Mouse (Mus musculus): ENCODE results near the gene Camta1. TPM values are rescaled to one million over a fixed set of nuclear protein-coding genes. Genes with fewer than 3 reads are reported as not detected.

The Camta1 gene
- total RNA-seq, 2 experiments from 2014 or later, result 2.9 to 70.2 TPM

DNA sequence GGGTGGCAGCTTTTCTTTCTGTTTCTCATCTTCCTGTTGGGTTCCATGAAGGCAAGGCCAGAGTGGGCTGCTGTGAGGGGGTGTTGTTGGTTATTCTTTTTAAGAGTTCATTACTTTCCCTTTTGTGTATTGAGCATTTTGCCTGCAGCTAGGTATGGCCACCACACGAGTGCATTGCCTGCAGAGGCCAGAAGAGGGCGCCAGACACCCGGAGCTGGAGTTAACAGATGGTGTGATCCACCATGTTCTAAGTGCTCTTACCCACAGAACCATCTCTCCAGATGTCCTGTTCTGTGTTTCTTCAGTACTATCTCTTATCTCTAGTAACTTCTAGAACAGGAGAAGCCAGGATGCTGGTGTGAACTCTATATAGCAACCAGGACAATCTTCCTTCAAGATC is 629.6 kb downstream of the Camta1 start:
- ATAC-seq (ENCODE audit: poor library complexity, severe bottlenecking), result no peak

DNA sequence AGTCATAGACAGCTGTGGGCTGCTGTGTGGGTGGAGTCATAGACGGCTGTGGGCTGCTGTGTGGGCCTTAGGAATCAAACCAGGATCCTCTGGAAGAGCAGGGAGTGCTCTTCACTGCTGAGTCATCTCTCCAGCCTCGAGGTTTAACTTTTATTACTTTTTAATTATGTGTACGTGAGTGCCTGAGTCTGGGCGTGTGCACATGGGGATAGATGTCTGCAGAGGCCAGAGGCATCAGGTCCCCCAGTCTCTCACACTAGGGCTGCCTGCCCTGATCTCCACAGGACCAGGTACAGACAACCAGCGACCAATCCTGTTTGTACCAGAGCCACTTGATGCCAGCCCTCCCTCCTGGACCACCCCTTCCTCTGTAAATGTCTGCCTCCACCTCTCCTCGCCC is 632.6 kb downstream of the Camta1 start:
- no peak for ATAC-seq (ENCODE audit: poor library complexity, severe bottlenecking)

DNA sequence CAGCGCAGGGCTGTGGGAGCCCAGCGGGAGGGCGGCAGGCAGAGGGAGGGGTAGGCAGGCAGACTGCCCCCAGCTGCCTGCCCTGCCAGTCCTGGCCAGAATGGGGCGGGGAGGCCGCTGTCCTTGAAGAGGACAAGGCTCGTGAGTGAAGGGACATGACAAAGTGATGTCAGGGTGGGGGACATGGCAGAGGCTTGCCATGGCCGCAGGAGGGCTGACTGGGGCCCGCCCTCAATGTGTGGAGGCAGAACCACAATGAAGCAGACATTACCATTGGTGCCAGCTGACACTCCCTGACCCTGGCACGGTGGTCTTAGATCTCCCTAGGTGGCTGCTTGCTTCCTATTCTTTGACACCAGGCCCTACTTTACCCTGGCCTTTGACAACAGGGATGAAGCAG is 635.2 kb downstream of the Camta1 start:
- ATAC-seq (ENCODE audit: poor library complexity, severe bottlenecking), result no peak

DNA sequence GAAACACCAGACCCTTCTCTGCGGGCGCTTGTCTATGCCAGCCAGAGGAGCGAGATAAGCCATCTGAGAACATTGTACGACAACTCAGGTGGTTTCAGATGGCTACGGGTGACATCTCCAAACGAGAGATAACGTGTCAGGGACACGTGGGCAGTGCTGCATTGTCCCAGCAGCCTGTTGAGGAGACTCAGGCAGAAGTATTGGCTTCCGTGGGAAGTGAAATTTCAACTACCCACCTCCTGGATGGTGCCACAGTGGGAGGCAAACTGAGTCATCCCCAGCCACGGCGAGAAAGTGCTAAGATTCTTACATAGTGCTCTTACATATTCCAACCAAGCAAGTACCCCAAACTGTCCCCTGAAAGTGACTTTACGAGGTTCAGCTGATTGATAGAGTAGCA is 637.7 kb downstream of the Camta1 start:
- ATAC-seq (ENCODE audit: poor library complexity, severe bottlenecking), result no peak

DNA sequence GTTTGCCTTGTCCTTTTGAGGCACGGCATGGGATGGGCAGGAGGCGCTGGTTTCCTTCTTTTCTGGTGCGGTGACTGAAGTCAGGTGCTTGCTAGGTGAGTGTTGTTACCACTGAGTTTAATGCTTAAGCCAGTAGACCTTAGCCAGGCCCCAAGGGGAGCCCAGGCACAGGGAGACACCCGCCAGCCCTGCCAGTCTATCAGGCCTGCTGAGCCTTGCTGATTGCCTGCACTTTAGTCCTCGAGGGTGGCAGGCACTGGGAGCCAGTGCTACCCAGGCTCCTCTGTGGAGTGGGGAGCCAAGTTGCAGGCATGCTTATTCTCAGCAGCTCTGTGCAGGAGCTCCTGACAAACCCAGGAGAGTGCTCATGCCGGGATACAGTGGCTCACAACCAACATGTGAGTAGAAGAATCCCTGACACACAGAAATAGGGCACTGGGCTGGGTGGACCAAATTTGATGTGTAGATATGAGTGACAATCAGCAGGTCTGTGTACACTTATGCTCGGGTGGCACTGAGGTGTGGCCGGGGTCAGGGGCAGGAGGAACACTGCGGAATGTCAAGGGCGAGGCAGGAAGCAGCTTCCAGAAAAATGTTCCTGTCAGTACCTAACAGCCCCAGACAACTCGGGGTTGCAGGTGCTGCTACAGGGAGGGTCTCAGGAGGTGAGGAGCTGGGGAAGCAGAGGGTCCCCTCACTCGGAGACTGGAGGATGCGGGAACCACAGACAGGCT is 638.2 kb downstream of the Camta1 start:
- ATAC-seq (ENCODE audit: poor library complexity, severe bottlenecking), result no peak

DNA sequence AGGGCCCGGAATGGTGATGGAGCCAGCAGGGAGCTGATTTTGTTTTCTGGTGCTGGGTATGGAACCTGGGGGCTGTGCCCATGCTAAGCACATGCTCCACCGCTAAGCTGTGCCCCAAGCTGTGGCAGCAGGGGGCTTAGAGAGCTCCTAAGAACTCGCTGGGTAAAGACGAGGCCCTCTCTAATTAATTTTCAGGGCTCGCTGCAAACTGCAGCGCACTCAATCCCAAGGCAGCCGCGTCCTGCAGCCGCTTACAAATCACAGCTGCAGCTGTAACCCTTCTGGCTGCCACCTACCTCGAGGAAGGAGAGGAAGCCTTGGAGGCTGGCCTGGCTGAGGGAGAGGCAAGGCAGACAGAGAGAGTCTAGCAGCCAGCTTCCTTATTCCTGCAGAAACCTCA is 639.0 kb downstream of the Camta1 start:
- ATAC-seq (ENCODE audit: poor library complexity, severe bottlenecking), result no peak

DNA sequence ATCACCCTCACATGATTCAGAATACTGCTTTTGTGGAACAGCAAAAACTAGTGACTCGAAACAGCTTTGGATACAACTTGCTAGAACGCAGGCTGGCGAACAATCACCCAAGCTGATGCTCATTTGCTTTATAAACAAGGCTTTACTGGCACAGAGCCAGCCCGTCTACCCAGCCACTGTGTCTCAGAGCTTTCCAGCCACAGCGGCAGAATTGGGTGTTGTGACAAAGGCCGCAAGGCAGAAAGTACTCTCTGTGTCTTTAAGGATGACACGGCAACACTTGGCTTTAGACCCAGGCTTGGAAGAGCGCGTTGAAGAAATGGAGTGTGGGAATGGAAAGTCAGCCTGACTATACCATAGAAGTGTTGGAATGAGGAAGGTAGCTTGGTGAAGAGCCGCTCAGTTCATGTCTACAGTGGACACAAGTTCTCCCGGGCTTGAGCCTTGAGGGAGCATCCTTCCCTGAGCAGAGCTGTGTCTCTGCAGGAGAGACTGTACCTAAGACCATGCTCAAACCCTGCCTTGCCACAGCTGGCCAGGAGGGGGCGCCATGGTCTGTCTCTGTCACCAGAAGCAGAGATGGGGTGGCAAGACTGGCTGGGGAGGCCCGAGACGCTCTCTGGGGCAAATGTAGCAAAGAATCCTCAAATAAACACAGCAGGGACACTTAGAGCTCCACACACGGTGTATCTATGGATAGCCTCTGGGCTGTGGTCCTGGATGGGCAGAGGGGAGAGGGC is 645.0 kb downstream of the Camta1 start:
- ATAC-seq (ENCODE audit: poor library complexity, severe bottlenecking), result no peak

DNA sequence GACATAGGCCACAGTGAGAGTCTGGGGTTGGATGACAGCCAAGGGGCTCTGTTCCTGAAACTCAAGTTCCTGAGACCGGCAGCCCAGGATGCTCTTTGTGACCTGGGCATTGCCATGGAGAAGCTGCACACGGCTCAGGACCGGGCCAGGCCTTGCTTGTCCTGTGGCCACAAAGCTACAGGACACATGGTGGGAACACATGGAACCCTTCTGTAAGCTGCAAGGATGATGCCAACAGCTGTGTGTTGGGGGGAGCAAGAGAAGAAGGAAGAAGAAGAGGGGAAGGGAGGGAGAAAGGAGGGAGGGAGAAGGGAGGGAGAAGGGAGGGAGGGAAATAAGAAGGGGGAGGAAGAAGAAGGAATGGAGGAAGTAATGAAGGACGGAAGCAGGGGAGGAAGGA is 645.8 kb downstream of the Camta1 start:
- no peak for ATAC-seq (ENCODE audit: poor library complexity, severe bottlenecking)

DNA sequence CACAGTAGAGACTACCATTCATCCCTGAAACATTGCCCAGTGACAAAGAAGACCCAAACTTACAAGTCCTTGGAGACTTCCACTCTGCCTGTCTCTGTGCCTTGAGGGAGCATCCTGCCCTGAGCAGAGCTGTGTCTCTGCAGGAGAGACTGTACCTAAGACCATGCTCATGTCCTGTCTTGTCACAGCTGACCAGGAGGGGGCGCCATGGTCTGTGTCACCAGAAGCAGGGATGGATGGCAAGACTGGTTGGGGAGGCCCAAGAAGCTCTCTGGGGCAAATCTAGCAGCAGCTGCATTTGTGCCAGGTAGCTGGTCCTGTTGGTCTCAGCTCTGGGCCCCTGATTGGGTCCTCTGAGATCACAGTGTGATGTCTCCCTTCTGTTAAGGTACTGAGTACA is 646.5 kb downstream of the Camta1 start:
- no peak for ATAC-seq (ENCODE audit: poor library complexity, severe bottlenecking)

DNA sequence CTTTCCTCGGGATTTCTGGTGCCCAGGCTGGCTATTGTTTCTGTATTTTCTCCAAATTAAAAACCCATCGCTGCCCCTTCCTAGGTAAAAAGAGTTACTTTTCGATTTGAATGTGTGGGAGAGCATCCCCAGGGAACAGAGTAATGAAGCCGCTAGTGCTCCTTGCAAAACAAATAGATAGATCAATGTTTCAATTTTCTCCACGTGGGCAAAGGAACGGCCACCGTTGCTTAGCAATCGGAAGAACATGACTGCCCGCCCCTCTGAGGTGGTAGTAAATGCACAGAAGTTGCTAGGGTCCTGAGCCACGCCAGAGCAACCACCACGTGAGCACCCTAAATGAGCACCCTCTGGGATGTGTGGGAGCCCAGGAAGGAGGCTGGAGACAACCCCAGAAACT is 648.2 kb downstream of the Camta1 start:
- no peak for ATAC-seq (ENCODE audit: poor library complexity, severe bottlenecking)

DNA sequence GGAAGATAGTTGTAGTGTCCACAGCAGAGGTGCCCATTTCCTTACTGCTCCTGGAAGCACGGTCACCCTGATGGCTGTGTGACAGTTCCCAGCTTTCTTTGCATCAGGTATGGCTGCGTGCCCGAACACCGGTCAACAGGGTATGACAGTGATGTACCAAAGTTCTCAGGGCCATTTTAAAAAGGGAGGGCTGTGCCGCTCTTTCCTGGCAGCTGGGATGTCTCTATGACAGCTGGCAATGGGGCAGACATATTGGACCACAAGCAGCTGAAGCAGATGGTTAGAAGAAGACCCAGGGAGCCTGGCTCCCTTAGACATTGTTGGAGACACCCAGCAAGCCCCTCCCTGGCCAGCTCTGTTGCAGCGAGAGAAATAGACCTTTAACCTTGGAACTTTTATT is 649.7 kb downstream of the Camta1 start:
- ATAC-seq (ENCODE audit: poor library complexity, severe bottlenecking), result no peak

DNA sequence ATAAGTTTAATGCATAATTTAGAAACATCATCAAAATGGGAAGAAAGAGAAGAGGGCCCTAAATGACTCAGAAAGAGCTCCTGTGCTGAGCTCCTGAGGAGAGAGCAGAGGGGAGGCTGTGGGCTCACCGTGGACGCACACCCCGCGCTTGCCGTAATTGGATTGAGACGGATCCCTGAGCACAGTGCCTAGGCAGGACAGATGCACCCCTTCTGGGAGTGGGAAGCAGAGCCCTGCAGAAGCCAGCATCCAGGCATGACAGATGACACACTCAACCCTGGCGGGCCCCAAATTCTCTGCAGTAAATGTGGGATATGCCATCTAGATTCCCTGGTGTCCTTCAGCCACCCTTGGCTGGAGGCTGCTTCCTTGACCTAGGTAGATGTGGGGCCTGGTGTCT is 654.1 kb downstream of the Camta1 start:
- ATAC-seq (ENCODE audit: poor library complexity, severe bottlenecking), result no peak

DNA sequence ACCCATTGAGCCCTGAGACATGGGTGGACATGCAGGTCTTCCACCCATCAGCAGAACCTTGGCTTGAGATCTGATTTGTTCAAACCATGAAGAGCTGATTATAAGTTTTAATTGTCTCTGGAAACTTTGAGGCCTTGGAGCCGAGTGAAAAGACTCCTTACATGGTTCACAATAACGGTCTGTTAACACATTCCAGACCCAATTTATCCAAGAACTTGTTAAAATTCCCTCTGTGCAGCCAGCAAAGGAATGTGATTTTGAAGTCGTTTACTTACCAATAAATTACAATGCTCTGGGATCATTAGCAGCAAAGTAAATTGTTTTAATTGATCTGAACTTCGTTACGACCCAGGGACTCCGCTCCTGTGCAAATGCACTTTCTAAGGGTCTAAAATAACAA is 658.8 kb downstream of the Camta1 start:
- ATAC-seq (ENCODE audit: poor library complexity, severe bottlenecking), result no peak

DNA sequence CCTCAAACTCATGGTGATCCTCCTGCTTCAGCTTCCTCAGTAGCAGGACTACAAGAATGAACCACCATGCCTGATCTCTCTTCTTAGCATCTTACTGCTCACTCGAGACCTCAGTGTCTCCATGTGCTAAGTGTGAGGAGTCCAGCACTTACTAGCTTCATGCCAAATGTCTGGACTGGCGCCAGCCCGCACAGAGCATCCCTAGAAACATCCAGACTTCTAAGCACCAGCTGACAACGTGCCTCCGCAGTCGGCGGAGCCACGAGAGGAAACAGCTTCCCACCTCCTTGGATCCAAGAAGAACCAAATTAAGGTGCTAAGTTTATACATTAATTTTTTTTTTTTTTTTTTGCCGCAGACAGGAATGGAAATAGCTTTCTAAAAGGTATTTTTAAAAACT is 661.4 kb downstream of the Camta1 start:
- ATAC-seq (ENCODE audit: poor library complexity, severe bottlenecking), result no peak

DNA sequence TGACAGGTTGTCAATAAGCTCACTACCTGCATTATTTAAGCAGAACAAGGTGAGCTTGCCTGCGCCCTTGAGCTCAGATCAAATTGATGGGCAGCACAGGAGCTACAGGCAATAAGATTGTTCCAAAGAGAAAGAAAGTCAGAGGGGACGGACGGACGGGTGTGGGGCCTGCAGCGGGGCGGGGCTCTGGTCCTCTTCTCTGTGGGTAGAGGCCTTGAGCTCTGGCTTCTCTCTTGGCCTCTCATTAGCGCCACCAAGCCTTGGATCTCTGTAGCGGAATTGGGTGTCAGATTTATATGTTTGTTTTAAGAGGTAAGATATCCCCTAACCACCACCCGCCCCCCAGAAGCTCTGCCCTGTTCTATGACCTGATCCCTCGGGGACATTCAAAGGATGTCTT is 666.5 kb downstream of the Camta1 start:
- no peak for ATAC-seq (ENCODE audit: poor library complexity, severe bottlenecking)

DNA sequence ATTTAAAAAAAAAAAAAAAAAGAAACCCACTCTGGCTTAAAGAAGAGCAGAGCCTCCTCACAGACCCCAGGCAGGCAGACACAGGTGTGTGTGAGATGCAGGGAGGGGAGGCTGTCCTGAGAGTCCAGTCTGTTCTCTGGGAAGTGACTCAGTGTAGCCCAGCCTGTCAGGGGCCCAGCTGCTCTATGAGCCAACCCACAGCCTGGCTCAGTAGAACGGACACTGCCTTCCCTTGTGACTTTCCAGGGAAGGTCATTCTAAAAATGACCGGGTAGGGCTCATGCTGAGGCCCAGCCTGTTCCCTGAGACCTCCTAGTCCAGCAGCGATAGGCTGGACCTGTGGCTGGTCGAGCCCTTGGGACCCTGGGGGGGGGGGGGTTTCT is 667.0 kb downstream of the Camta1 start:
- ATAC-seq (ENCODE audit: poor library complexity, severe bottlenecking), result no peak

DNA sequence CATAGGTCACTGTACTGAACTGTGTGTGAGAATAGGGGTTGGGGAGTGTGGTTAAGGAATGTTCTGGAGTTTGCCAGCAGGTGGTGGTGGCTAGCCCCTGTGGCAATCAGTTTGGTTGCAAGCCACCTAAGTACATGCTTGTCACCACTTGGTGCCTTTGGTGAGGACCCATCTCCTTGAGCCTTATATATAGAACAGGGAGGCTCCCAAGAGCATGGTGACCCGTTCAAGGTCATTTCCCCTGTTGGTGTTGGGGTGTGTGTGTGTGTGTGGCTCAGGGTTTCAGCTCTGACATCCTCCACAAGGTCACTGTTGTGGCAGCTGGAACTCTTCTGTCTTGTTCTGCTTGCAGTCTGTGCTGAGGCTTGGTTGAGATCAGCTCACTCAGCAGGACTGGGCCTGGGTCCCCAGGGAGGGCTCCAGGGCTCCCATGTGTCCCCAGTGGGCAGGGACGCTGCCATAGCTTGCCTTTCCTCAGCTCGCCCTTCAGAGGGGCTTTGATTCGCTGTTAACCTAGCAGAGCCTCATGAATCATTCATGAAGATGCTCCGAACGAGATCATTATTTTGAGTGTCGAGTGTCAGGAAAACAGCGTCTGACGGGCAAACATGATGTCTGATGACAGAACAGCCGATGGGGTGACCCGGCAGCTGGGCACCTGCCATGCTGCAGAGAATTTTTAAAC is 667.5 kb downstream of the Camta1 start:
- no peak for ATAC-seq (ENCODE audit: poor library complexity, severe bottlenecking)

DNA sequence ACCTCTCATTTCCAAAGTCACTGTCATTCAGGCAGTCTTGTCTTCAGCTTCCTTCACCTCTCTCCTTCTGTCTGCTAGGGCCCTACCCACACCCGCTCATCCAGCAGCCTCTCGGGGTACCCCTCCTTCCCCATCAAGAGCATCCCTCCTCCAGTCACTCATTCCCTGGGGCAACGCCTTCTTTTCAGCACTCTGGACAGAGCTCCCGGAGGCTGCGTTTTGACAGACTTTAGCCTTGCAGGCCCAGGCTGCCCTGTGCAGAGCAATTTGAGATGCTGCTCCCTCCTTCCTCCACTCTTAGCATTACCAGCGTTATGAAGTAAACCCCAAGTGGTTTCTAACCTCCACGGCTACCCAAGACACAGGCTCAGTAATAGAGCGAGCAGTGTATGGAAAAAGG is 675.2 kb downstream of the Camta1 start:
- ATAC-seq (ENCODE audit: poor library complexity, severe bottlenecking), result no peak

DNA sequence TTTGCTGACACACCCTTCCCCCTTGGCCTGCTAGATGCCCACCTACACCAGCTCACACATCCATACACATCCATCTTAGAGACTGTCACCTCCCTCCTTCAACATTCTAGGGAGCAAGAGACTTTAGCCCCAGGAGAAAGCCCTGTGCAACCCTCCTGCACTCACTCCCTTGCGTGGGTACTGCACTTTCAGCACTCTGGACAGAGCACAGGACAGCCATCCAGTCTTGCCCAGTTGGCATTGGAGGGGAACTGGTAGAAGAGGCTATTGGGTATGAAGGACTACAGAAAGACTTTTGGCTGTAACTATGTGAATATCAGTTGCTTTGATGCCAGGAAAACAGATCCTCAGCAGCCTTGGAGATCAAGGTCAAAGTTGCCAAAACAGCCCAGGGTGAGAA is 675.9 kb downstream of the Camta1 start:
- no peak for ATAC-seq (ENCODE audit: poor library complexity, severe bottlenecking)

DNA sequence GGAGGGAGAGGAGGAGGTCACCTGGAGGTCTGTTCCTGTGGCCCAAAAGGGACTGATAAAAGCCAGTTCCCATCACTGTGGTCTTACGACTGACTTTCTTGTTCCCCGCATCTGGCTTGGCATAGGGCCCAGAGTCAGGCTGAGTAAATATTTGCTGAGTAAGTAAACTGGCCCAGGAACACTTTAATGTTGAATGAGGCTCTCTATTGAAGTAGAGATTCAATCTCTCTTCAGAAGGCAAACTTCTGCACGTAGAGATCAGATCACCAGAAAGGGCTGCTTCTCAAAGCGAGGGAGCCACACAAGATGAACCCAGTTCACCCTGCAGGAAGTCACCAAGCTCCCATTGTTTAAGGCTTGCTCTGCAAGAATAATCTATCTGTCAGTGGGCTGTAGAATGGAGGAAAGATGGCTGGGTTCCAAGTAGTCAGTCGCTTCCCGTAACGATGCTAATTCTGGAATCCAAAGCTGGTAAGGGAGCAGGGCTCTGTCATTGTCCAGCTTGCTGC is 681.2 kb downstream of the Camta1 start:
- ATAC-seq (ENCODE audit: poor library complexity, severe bottlenecking), result no peak

DNA sequence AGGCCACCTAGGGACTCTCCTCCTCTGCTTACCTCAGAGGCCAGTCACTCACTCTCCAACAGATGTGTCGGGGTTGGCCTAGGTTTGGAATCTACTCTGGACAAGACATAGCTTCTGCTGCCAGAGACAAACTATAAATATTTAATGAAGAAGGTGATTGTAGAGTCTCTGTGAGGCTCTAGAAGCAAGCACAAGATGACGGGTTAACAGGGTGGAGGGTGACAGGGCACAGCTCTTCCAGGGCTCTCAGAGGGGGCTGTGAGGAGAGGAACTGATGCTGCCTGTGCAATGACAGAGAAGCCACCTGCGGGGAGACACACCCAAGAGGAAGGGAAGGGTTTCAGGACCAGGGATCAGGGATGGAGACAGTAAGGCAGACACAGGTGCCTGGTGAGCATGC is 682.0 kb downstream of the Camta1 start:
- ATAC-seq (ENCODE audit: poor library complexity, severe bottlenecking), result no peak

DNA sequence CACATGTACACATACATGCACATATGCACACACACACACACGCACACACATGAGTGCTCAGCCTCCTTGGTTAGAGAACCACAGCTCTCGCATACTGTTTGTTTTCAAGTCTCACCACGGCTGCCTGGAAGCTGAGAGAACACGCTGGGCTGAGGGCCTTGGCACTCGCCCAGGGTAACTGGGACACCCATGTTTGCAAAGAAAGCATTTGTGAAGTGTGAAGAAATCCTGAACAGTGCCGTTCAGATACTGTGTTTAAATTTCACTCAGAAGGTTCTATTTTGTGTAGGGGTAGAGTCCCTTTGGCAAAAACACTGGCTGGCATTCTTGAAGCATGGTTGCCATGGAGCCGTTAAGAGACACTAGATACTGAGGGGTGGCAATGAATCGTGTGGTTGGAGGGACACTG is 682.7 kb downstream of the Camta1 start:
- no peak for ATAC-seq (ENCODE audit: poor library complexity, severe bottlenecking)
